Mouse (Mus musculus) ES-E14 (cell line): Measurements from ENCODE around the gene Etv2. TPM values are rescaled to one million over a fixed set of nuclear protein-coding genes. Genes with fewer than 3 reads are reported as not detected.

Experiments used
- DNase-seq: peaks from one replicate; pipeline ENCODE4 v3.0.0-alpha.2; 2013; ENCODE audit warnings: low read depth, low spot score
- H3K27ac ChIP-seq: 2 replicates; pipeline ENCODE4 v1.5.1; 2012; ENCODE audit warnings: low read depth, mild to moderate bottlenecking, low read length, moderate library complexity, mixed read lengths; ENCODE audit not compliant: poor library complexity, insufficient read depth, severe bottlenecking
- H3K36me3 ChIP-seq: 2 replicates; pipeline ENCODE4 v1.6.1; 2012; ENCODE audit warnings: mild to moderate bottlenecking, low read length, moderate library complexity, mixed read lengths; ENCODE audit not compliant: control insufficient read depth, poor library complexity, insufficient read depth, severe bottlenecking
- H3K4me1 ChIP-seq, 2 experiments: fragments of 150-350 bp in 1 of 2; sonication (generic) in 1 of 2; 2 replicates each; pipeline ENCODE4 v1.6.1; 2012; ENCODE audit warnings: low read length in 2 of 2, mild to moderate bottlenecking in 1 of 2, mixed read lengths in 1 of 2; ENCODE audit not compliant: control insufficient read depth in 2 of 2, insufficient read depth in 2 of 2, poor library complexity in 1 of 2
- H3K4me3 ChIP-seq, 2 experiments: fragments of 150-350 bp in 1 of 2; sonication (generic) in 1 of 2; 2 replicates each; pipeline ENCODE4 v1.5.1; 2012; ENCODE audit warnings: low read length in 2 of 2, low read depth in 1 of 2, mild to moderate bottlenecking in 1 of 2, mixed read lengths in 1 of 2; ENCODE audit not compliant: insufficient read depth in 1 of 2, poor library complexity in 1 of 2, severe bottlenecking in 1 of 2
- H3K9ac ChIP-seq: 2 replicates; pipeline ENCODE4 v1.6.1; 2012; ENCODE audit warnings: low read depth, mild to moderate bottlenecking, low read length, mixed read lengths; ENCODE audit not compliant: poor library complexity, insufficient read depth, severe bottlenecking
- H3K9me3 ChIP-seq: fragments of 150-350 bp; sonication (generic); 2 replicates; pipeline ENCODE4 v1.6.1; 2012; ENCODE audit warnings: low read depth, mild to moderate bottlenecking, low read length; ENCODE audit not compliant: control insufficient read depth, insufficient read depth
- CHD2 ChIP-seq: IDR thresholded peaks from 2 replicates; pipeline ENCODE4 v1.6.1; 2014; ENCODE audit warnings: mild to moderate bottlenecking, low read depth, low read length, inconsistent platforms
- HCFC1 ChIP-seq: IDR thresholded peaks from 2 replicates; pipeline ENCODE4 v1.6.1; 2012; ENCODE audit warnings: low read length, inconsistent platforms, borderline replicate concordance; ENCODE audit not compliant: insufficient read depth
- MAFK ChIP-seq: IDR thresholded peaks from 2 replicates; pipeline ENCODE4 v1.6.1; 2014; ENCODE audit warnings: mild to moderate bottlenecking, low read depth, low read length, inconsistent platforms; ENCODE audit not compliant: insufficient read depth
- ZC3H11A ChIP-seq: IDR thresholded peaks from 2 replicates; pipeline ENCODE4 v1.6.1; 2012; ENCODE audit warnings: low read depth, mild to moderate bottlenecking, inconsistent platforms, low read length, borderline replicate concordance
- ZNF384 ChIP-seq: IDR thresholded peaks from 2 replicates; pipeline ENCODE4 v1.6.1; 2012; ENCODE audit warnings: low read depth, low read length, inconsistent platforms
- in situ Hi-C, 2 experiments: fragments of 600-800 bp; cut with MboI; formaldehyde crosslinking; loops; one replicate each; pipeline ENCODE4 v1.15.1; 2025; ENCODE audit warnings: low sequenced_read_pairs in 2 of 2, inconsistent platforms in 1 of 2; ENCODE audit not compliant: unreplicated experiment in 2 of 2
- total RNA-seq: library from RNA; depleted of rRNA; stranded (reverse); fragments of 300-350 nt; gene quantifications from 2 replicates; pipeline ENCODE4 v1.2.3, GENCODE M21; 2012

Etv2 gene
- total RNA-seq, 1 experiment, result 2.1 TPM

GRCm38 (mm10) chr7:30639083-30639482 lies 3.4 kb upstream of the Etv2 start:
- no peaks in the 10 kb centered on the region for H3K9me3 ChIP-seq
- peaks cover 18% of the 10 kb centered on the region for H3K36me3 ChIP-seq
- no peak overlapping the region for H3K9ac ChIP-seq
- no peak overlapping the region for H3K4me3 ChIP-seq
- peaks cover 9 to 21% of the 10 kb centered on the region in 2 experiments; a peak in 3 of 4 replicates for H3K4me1 ChIP-seq
- no peak overlapping the region for H3K27ac ChIP-seq
- no peak for TF ChIP-seq MAFK
- TF ChIP-seq ZC3H11A, result no peak
- no peak for TF ChIP-seq ZNF384
- TF ChIP-seq CHD2, result no peak
- no peak for TF ChIP-seq HCFC1
- in situ Hi-C loops, result no loop called here
- DNase-seq, result peak; percentile 30

- Histone ChIP-seq H3K9me3 (no peaks in the 10 kb centered on the region), H3K36me3 (peaks cover 8% of the 10 kb centered on the region), H3K9ac (no peak overlapping the region), H3K4me3 (no peak overlapping the region), H3K4me1 (peaks cover 9 to 28% of the 10 kb centered on the region in 2 experiments; a peak in 3 of 4 replicates), H3K27ac (no peak overlapping the region)
- in situ Hi-C loops, result no loop called here
- TF ChIP-seq ZNF384 (no peak), HCFC1 (no peak), ZC3H11A (no peak), CHD2 (no peak), MAFK (no peak)
- DNase-seq, result no peak
These were observed 743 bp upstream of the Etv2 start for GRCm38 (mm10) chr7:30636395-30636794.

- Histone ChIP-seq H3K9ac (peak overlapping the region; percentile 44; the same call in 1 of the 2 replicates), H3K36me3 (no peaks in the 10 kb centered on the region), H3K9me3 (no peaks in the 10 kb centered on the region), H3K27ac (no peak overlapping the region), H3K4me3 (peak overlapping the region; percentile 43 to 44), H3K4me1 (peaks cover 7 to 25% of the 10 kb centered on the region in 2 experiments; a peak in 3 of 4 replicates)
- TF ChIP-seq ZNF384 (no peak), ZC3H11A (no peak), HCFC1 (no peak)
- in situ Hi-C loops, result no loop called here
- peak; percentile 83 for DNase-seq
These were observed 1.0 kb downstream of the Etv2 start for GRCm38 (mm10) chr7:30634621-30635020.

- in situ Hi-C loops, result no loop called here
These were observed 1.8 kb downstream of the Etv2 start for GRCm38 (mm10) chr7:30633762-30634412.

More at GRCm38 (mm10) chr7:30633762-30634412, 1.8 kb downstream of the Etv2 start:
- Histone ChIP-seq H3K27ac (no peak overlapping the region), H3K4me3 (peak overlapping the region; percentile 24 to 39), H3K36me3 (no peaks in the 10 kb centered on the region), H3K4me1 (peaks cover under 1 to 21% of the 10 kb centered on the region in 2 experiments; a peak in 2 of 4 replicates), H3K9ac (peak overlapping the region; percentile 23), H3K9me3 (no peaks in the 10 kb centered on the region)
- no peak for TF ChIP-seq MAFK
- no peak for TF ChIP-seq HCFC1
- TF ChIP-seq CHD2, result no peak
- TF ChIP-seq ZNF384, result no peak
- no peak for TF ChIP-seq ZC3H11A
- no peak for DNase-seq
